In genomic region chr1:20311485-20311884, GRCm38 (mm10) we compare ENCODE assay signal across 8 mouse cellular contexts.
DNase-seq lines count a peak whose midpoint lies in the region; ATAC-seq and TF ChIP-seq lines count a peak whose summit lies in the region.

No protein-coding gene starts in this region.

- H3K27me3 ChIP-seq in hindbrain, postnatal 0 days (ENCODE audit: insufficient read depth, low read length) = no peaks in the 10 kb centered on the region
- peaks cover 6% of the 10 kb centered on the region for H3K27me3 ChIP-seq in midbrain, embryonic 16.5 days (ENCODE audit: control insufficient read depth, insufficient read depth, low read depth, low read length)

- ATAC-seq in hindbrain, postnatal 0 days = peak; percentile 73
- peak; percentile 82 for ATAC-seq in midbrain, embryonic 16.5 days

- DNase-seq in heart, postnatal 10 days = peak; percentile 47 to 62
- no peak for DNase-seq in heart, postnatal 25 days (ENCODE audit: low spot score)
- peak; percentile 84 for DNase-seq in NIH3T3 (ENCODE audit: low read depth)
- peak; percentile 87 for DNase-seq in embryo, embryonic 10.5 days (ENCODE audit: low spot score)
- peak; percentile 89 for DNase-seq in hindbrain, postnatal 0 days (ENCODE audit: low spot score)
- DNase-seq in left cerebral cortex, adult 18-20 months (ENCODE audit: low spot score in 2 of 2) = peak; percentile 61 to 67
- DNase-seq in ovary, postnatal 36 days (ENCODE audit: low spot score) = no peak

- no peaks in the 10 kb centered on the region for H3K4me1 ChIP-seq in hindbrain, postnatal 0 days (ENCODE audit: insufficient read depth, low read length)
- no peaks in the 10 kb centered on the region for H3K4me1 ChIP-seq in midbrain, embryonic 16.5 days (ENCODE audit: control insufficient read depth, insufficient read depth, low read length)

- no peak overlapping the region for H3K27ac ChIP-seq in hindbrain, postnatal 0 days
- H3K27ac ChIP-seq in midbrain, embryonic 16.5 days (ENCODE audit: low read length) = no peak overlapping the region

- H3K9me3 ChIP-seq in hindbrain, postnatal 0 days (ENCODE audit: low read length) = no peaks in the 10 kb centered on the region
- no peaks in the 10 kb centered on the region for H3K9me3 ChIP-seq in midbrain, embryonic 16.5 days (replicated peaks; ENCODE audit: control insufficient read depth, low read length, poor library complexity, severe bottlenecking)

- TF ChIP-seq CTCF in hindbrain, postnatal 0 days (IDR thresholded peaks at IDR 0.05; ENCODE audit: low read depth) = peak; percentile 77

- no peaks in the 10 kb centered on the region for H3K36me3 ChIP-seq in hindbrain, postnatal 0 days (ENCODE audit: insufficient read depth, low read length)
- no peaks in the 10 kb centered on the region for H3K36me3 ChIP-seq in midbrain, embryonic 16.5 days (ENCODE audit: control insufficient read depth, insufficient read depth, low read length)

- intact Hi-C loops in heart, postnatal 10 days (cut with DNase I) = loop anchor here (1.0 to 5.0 kb wide), 2 partner anchors 141 to 202 kb away; no protein-coding TSS in a partner anchor
- intact Hi-C loops in heart, postnatal 25 days (cut with DNase I) = loop anchor here (1.0 kb wide), 1 partner anchor 202 kb away; no protein-coding TSS in a partner anchor

- WGBS in hindbrain, postnatal 0 days = 1% methylated on average over 2 of the region's 2 CpGs
- WGBS in midbrain, embryonic 16.5 days = 7% methylated on average over 2 of the region's 2 CpGs

- H3K9ac ChIP-seq in hindbrain, postnatal 0 days (replicated peaks; ENCODE audit: low read length) = no peak overlapping the region
- no peak overlapping the region for H3K9ac ChIP-seq in midbrain, embryonic 16.5 days (ENCODE audit: low read depth, low read length)

- no peak overlapping the region for H3K4me3 ChIP-seq in hindbrain, postnatal 0 days (ENCODE audit: low read length)
- no peak overlapping the region for H3K4me3 ChIP-seq in midbrain, embryonic 16.5 days (ENCODE audit: low read depth, low read length)

- no peak overlapping the region for H3K4me2 ChIP-seq in hindbrain, postnatal 0 days (ENCODE audit: low read depth, low read length)
- H3K4me2 ChIP-seq in midbrain, embryonic 16.5 days (ENCODE audit: low read length) = no peak overlapping the region

Comparison
In these comparisons a context has a peak if more than half of its experiments do, and no peak if none do; other contexts are left out.
1. DNase-seq: peak in heart, postnatal 10 days (2 of 2), NIH3T3 (single experiment), embryo, embryonic 10.5 days (single experiment), hindbrain, postnatal 0 days (single experiment) and left cerebral cortex, adult 18-20 months (2 of 2); none in heart, postnatal 25 days (single experiment) and ovary, postnatal 36 days (single experiment).